Mouse (Mus musculus) testis, adult 2 months (tissue): ENCODE results near the gene Ptpre. TPM values are rescaled to one million over a fixed set of nuclear protein-coding genes. Genes with fewer than 3 reads are reported as not detected.

ENCODE experiments used
- H3K27ac ChIP-seq: fragments of 200-500 bp; 2 replicates; pipeline ENCODE4 v1.5.1; 2012; ENCODE audit warnings: low read depth, low read length; ENCODE audit not compliant: control insufficient read depth, insufficient read depth
- H3K27me3 ChIP-seq: fragments of 200-500 bp; 2 replicates; pipeline ENCODE4 v1.6.1; 2012; ENCODE audit warnings: mild to moderate bottlenecking, low read length, moderate library complexity; ENCODE audit not compliant: control insufficient read depth, insufficient read depth
- H3K36me3 ChIP-seq: fragments of 200-500 bp; 2 replicates; pipeline ENCODE4 v1.6.1; 2012; ENCODE audit warnings: mild to moderate bottlenecking, low read length; ENCODE audit not compliant: control insufficient read depth, insufficient read depth
- H3K4me1 ChIP-seq: fragments of 200-500 bp; 2 replicates; pipeline ENCODE4 v1.6.1; 2012; ENCODE audit warnings: low read length; ENCODE audit not compliant: control insufficient read depth, insufficient read depth
- H3K4me3 ChIP-seq: fragments of 200-500 bp; 2 replicates; pipeline ENCODE4 v1.5.1; 2012; ENCODE audit warnings: low read depth, mild to moderate bottlenecking, low read length, moderate library complexity, mixed read lengths; ENCODE audit not compliant: control insufficient read depth
- CTCF ChIP-seq: fragments of 200-500 bp; IDR thresholded peaks from 2 replicates; pipeline ENCODE4 v1.5.1; 2012; ENCODE audit warnings: low read depth, mild to moderate bottlenecking, inconsistent platforms, low read length, moderate library complexity; ENCODE audit not compliant: control insufficient read depth, insufficient read depth, insufficient replicate concordance
- POLR2A ChIP-seq: fragments of 200-500 bp; IDR thresholded peaks from 2 replicates; pipeline ENCODE4 v1.6.1; 2012; ENCODE audit warnings: low read depth, mild to moderate bottlenecking, inconsistent platforms, low read length, moderate library complexity; ENCODE audit not compliant: control insufficient read depth
- polyA plus RNA-seq: library from polyadenylated mRNA; depleted of rRNA; stranded (reverse); fragments of >200 nt; gene quantifications from 2 replicates; pipeline ENCODE4 v1.2.3, GENCODE M21; 2012

Gene Ptpre
- polyA plus RNA-seq, 1 experiment, result 7.2 TPM

DNA sequence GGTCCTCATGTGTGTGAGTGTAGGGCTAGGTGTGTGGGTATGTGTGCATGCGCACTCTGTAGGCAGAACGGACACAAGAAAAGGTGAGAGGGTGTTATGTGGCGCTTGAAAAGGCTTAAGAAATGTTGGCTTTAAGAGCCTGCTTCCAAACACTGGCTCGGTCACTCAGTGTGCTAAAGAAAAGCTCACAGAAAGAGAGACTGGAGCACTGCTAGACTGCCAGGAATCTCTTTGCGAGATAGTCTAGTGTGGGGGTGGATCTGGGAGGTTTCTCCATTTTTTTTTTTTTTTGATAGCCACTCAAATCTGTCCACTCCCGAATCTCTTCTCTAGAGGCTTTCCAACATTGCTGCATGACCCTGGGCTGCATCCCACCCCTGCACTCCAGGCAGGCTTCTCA, 84.4 kb downstream of the Ptpre start:
- no peak overlapping the region for H3K4me3 ChIP-seq

GRCm38 (mm10) chr7:135622241-135622640, 85.0 kb downstream of the Ptpre start:
- Histone ChIP-seq H3K36me3 (no peaks in the 10 kb centered on the region), H3K27ac (no peak overlapping the region), H3K4me1 (peaks cover 2% of the 10 kb centered on the region), H3K27me3 (no peaks in the 10 kb centered on the region), H3K4me3 (no peak overlapping the region)
- TF ChIP-seq CTCF (no peak), POLR2A (no peak)

More for the DNA sequence above, 84.4 kb downstream of the Ptpre start:
- TF ChIP-seq POLR2A (no peak), CTCF (no peak)
- Histone ChIP-seq H3K27me3 (no peaks in the 10 kb centered on the region), H3K36me3 (no peaks in the 10 kb centered on the region), H3K4me1 (peaks cover 2% of the 10 kb centered on the region), H3K27ac (peak overlapping the region; percentile 39; the same call in 1 of the 2 replicates)

DNA sequence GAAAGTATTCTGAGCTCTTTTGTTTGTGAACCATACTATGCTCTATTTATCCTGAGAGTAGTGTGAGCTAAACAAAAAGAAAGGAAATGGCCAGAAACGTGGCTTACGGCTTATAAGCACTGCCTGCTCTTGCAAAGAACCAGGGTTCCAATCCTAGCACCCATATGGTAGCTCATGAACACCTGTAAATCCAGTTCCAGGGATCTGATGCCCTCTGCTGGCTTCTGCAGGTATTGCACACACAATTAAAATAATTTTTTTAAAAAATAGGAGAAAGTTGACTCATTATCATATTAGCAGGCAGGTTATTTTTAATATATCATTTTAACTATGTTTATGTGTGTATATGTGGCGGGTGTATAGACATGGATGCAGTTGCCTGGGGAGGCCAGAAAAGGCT, 87.6 kb downstream of the Ptpre start:
- Histone ChIP-seq H3K4me1 (peaks cover 6% of the 10 kb centered on the region), H3K36me3 (no peaks in the 10 kb centered on the region), H3K27me3 (no peaks in the 10 kb centered on the region), H3K27ac (no peak overlapping the region), H3K4me3 (peak overlapping the region; percentile 65)
- TF ChIP-seq CTCF (no peak), POLR2A (no peak)

DNA sequence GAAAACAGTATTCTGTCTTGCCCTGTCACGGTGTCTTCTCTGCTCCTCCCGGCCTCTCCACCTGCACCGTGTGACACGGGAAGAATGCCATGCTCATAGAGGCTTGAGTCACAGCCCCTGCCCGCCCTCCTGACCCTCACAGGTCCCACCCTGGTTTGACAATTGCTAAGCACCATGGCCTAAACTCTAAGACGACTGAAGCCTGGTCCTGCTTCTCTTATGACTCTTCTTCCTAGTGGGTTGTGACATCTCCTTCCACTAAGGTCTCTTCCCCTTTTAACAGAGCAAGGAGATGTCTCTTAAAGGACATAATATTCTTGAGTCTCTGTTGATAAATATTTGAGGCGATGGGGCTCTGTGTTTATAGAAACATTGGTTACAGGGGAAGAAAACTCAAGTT, 91.1 kb downstream of the Ptpre start:
- Histone ChIP-seq H3K36me3 (no peaks in the 10 kb centered on the region), H3K4me1 (peaks cover 6% of the 10 kb centered on the region), H3K27ac (peak overlapping the region; percentile 21; the same call in 1 of the 2 replicates), H3K27me3 (no peaks in the 10 kb centered on the region), H3K4me3 (peak overlapping the region; percentile 42)
- TF ChIP-seq POLR2A (no peak), CTCF (no peak)

DNA sequence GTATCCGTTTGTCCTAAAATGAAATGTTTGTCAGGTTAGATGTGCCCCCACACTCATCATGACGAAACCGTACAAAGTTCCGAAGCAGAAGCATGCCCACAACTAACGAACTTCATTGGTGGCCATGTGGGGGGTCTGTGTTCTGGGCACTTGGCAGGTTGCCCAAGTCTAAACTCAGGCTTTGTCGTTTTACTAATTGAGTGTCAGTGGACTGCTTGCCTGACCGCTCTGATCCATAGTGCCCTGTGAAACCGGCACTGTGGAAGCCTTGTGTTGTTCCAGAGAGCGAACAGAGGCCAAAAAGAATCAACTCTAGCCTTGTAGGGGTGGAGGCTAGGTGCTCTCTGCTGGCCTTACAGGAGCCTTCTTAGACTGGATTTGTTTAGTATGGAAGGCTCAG, 91.7 kb downstream of the Ptpre start:
- TF ChIP-seq POLR2A, result no peak
- TF ChIP-seq CTCF, result no peak
- Histone ChIP-seq H3K4me1 (peaks cover 6% of the 10 kb centered on the region), H3K27ac (peak overlapping the region; percentile 70), H3K4me3 (no peak overlapping the region), H3K27me3 (no peaks in the 10 kb centered on the region), H3K36me3 (no peaks in the 10 kb centered on the region)

GRCm38 (mm10) chr7:135631776-135632552, 94.7 kb downstream of the Ptpre start:
- Histone ChIP-seq H3K4me3 (no peak overlapping the region), H3K27ac (no peak overlapping the region), H3K4me1 (peaks cover 4% of the 10 kb centered on the region), H3K36me3 (no peaks in the 10 kb centered on the region), H3K27me3 (no peaks in the 10 kb centered on the region)
- TF ChIP-seq CTCF (peak; percentile 71; the same call in 1 of the 2 replicates), POLR2A (no peak)

- Histone ChIP-seq H3K27ac (no peak overlapping the region), H3K27me3 (no peaks in the 10 kb centered on the region), H3K36me3 (no peaks in the 10 kb centered on the region), H3K4me1 (peaks cover 4% of the 10 kb centered on the region), H3K4me3 (no peak overlapping the region)
- TF ChIP-seq CTCF (no peak), POLR2A (no peak)
These were observed 95.5 kb downstream of the Ptpre start for GRCm38 (mm10) chr7:135632716-135633258.
